Mouse (Mus musculus): ENCODE data around the gene Abcc9. TPM values are rescaled to one million over a fixed set of nuclear protein-coding genes. Genes with fewer than 3 reads are reported as not detected.

The Abcc9 gene
- polyA plus RNA-seq, 1 experiment from 2014 or later, result 1.5 TPM

DNA sequence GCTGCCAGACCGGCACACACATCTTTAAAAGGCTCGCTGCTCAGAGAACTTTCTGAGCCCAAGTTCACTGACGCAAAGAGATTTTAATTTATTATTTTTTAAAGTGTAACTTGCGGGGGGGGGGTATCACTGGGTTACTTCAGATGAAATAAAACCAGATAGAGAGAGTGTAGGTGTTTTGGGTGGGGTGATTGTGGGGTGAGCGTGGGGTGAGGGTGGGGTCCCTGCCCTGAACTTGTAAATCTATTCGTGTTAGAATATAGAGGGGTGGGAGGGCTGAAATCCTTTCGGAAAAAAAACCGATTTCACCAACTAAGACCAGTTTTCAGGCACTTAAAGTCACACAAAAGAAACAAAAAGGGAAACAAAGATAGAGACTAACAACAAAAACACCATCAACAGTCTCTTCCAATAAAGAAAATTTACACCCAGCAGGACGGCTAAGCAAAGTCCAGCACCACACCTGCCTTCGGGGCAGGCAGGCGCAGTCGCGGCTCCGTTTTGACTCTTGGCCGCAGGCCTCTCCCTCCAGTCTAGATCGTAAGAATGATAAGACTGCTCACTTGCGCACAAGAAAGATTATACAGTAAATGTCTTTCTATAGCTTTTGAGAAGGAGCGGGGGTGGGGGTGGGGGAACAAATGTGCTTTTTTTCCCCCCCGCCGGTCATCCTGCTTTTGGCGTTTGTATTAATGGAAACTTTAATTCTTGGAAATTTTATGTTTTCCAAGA is 130.3 kb downstream of the Abcc9 start:
- WGBS, result 4% methylated on average over 21 of the region's 21 CpGs
- peaks cover 3% of the 10 kb centered on the region; the same call in 1 of the 2 replicates for H3K4me1 ChIP-seq (ENCODE audit: control insufficient read depth, insufficient read depth, low read length)
- 0 out of 2 replicates have a peak, but pooled peaks have one; percentile 29 for ATAC-seq (ENCODE audit: insufficient read depth, low FRiP score, low TSS enrichment)
- peak; percentile 20 for DNase-seq (ENCODE audit: low spot score)
- no peaks in the 10 kb centered on the region for H3K9me3 ChIP-seq (ENCODE audit: control insufficient read depth, low read length)
- H3K36me3 ChIP-seq (ENCODE audit: control insufficient read depth, insufficient read depth, low read length), result no peaks in the 10 kb centered on the region
- H3K27me3 ChIP-seq (ENCODE audit: control insufficient read depth, insufficient read depth, low read length), result peaks cover 31% of the 10 kb centered on the region
- H3K4me2 ChIP-seq (ENCODE audit: low read depth), result peak overlapping the region; percentile 94
- no peak overlapping the region for H3K27ac ChIP-seq (ENCODE audit: low read depth, low read length)
- H3K4me3 ChIP-seq (ENCODE audit: low read depth, low read length), result peak overlapping the region; percentile 43
- H3K9ac ChIP-seq (ENCODE audit: low read length), result peak overlapping the region; percentile 18; the same call in 1 of the 2 replicates

DNA sequence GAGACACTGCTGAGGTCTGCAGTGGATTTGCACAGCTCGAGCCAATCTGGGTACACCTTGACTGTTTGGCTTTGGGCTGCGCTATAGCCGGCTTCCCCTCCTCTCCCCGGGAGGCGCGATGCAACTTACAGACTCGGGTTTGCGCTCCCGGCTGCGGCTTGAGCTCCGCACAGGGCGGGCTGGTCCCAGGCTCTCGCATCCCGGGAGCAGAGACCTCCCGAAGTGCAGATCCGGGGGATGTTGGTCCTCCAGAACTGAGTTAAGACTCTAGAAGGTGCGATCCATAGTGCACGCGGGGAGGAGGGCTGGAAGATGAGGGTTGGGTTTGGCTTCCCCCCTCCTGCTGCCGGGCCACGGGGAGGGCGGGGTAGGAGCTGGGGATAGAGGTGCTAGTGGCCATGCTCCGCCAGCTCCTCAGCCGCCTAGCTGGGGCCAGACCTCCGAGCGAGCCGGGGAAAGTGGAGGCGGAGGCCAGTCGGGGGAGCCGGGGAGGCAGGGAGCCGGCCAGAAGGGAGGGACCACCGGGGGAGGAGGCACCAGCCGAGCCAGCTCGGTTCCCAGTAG is 131.0 kb downstream of the Abcc9 start, which contains the start of gene Kcnj8:
Gene Kcnj8, minus strand, starts transcription at position 560 of the 564 bp plus-strand sequence.
- WGBS, result under 1% methylated on average over 34 of the region's 34 CpGs
- Histone ChIP-seq H3K9me3 (ENCODE audit: control insufficient read depth, low read length) (no peaks in the 10 kb centered on the region), H3K36me3 (ENCODE audit: control insufficient read depth, insufficient read depth, low read length) (no peaks in the 10 kb centered on the region), H3K27me3 (ENCODE audit: control insufficient read depth, insufficient read depth, low read length) (peaks cover 31% of the 10 kb centered on the region), H3K4me1 (ENCODE audit: control insufficient read depth, insufficient read depth, low read length) (peaks cover 3% of the 10 kb centered on the region; the same call in 1 of the 2 replicates), H3K4me2 (ENCODE audit: low read depth) (peak within 1 kb of the TSS; percentile 94), H3K4me3 (ENCODE audit: low read depth, low read length) (peak within 1 kb of the TSS; percentile 43), H3K27ac (ENCODE audit: low read depth, low read length) (no peak within 1 kb of the TSS), H3K9ac (ENCODE audit: low read length) (peak within 1 kb of the TSS; percentile 39; the same call in 1 of the 2 replicates)
- ATAC-seq (ENCODE audit: insufficient read depth, low FRiP score, low TSS enrichment) (peak; percentile 92), DNase-seq (ENCODE audit: low spot score) (peak; percentile 71)

GRCm38 (mm10) chr6:142570046-142570770 is 131.9 kb downstream of the Abcc9 start:
- H3K27me3 ChIP-seq (ENCODE audit: control insufficient read depth, insufficient read depth, low read length), result peaks cover 31% of the 10 kb centered on the region
- H3K27ac ChIP-seq (ENCODE audit: low read depth, low read length), result no peak overlapping the region
- H3K9me3 ChIP-seq (ENCODE audit: control insufficient read depth, low read length), result no peaks in the 10 kb centered on the region
- no peak overlapping the region for H3K9ac ChIP-seq (ENCODE audit: low read length)
- peaks cover 3% of the 10 kb centered on the region; the same call in 1 of the 2 replicates for H3K4me1 ChIP-seq (ENCODE audit: control insufficient read depth, insufficient read depth, low read length)
- H3K36me3 ChIP-seq (ENCODE audit: control insufficient read depth, insufficient read depth, low read length), result no peaks in the 10 kb centered on the region
- ATAC-seq (ENCODE audit: insufficient read depth, low FRiP score, low TSS enrichment) (no peak), DNase-seq (ENCODE audit: low spot score) (peak; percentile 52)
- H3K4me2 ChIP-seq (ENCODE audit: low read depth), result peak overlapping the region; percentile 22
- WGBS, result 9% methylated on average over 30 of the region's 30 CpGs
- H3K4me3 ChIP-seq (ENCODE audit: low read depth, low read length), result peak overlapping the region; percentile 1; the same call in 1 of the 2 replicates

DNA sequence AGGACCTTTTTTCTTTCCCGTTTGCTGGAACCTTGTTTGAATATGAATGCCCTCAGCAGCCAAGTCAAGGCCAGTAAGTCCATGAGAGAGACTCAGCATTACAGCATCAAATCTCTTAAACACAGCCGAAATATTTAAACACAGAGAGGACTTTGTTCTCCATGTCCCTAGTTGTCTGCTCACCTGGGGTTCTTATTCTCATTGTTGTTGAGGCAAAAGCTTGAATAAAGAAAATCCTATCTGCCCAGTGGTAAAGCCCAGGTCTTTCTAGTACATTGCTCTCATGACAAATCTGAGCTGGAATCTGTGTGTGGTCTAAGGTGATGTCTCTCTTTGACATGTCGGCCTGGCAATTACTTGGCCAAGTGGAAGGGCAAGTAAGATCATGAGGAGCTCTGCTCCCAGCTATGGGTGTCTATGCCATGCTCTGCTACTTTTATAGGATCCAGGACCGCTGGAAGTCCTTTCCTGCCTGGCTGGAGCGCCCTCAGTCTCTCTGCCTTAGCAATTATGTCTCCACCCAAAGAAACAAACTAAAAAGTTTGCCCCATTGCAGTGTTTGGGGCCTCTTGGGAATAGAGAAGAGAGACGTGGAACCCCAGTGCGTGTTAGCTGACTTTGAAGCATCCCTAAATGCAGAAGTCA is 133.3 kb downstream of the Abcc9 start:
- peaks cover 3% of the 10 kb centered on the region; the same call in 1 of the 2 replicates for H3K4me1 ChIP-seq (ENCODE audit: control insufficient read depth, insufficient read depth, low read length)
- WGBS, result 48% methylated on average over 7 of the region's 7 CpGs
- no peak for DNase-seq (ENCODE audit: low spot score)
- no peak overlapping the region for H3K4me3 ChIP-seq (ENCODE audit: low read depth, low read length)
- no peak overlapping the region for H3K27ac ChIP-seq (ENCODE audit: low read depth, low read length)
- peaks cover 31% of the 10 kb centered on the region for H3K27me3 ChIP-seq (ENCODE audit: control insufficient read depth, insufficient read depth, low read length)
- no peak overlapping the region for H3K4me2 ChIP-seq (ENCODE audit: low read depth)
- H3K9ac ChIP-seq (ENCODE audit: low read length), result no peak overlapping the region
- H3K9me3 ChIP-seq (ENCODE audit: control insufficient read depth, low read length), result no peaks in the 10 kb centered on the region
- no peak for ATAC-seq (ENCODE audit: insufficient read depth, low FRiP score, low TSS enrichment)
- H3K36me3 ChIP-seq (ENCODE audit: control insufficient read depth, insufficient read depth, low read length), result no peaks in the 10 kb centered on the region

DNA sequence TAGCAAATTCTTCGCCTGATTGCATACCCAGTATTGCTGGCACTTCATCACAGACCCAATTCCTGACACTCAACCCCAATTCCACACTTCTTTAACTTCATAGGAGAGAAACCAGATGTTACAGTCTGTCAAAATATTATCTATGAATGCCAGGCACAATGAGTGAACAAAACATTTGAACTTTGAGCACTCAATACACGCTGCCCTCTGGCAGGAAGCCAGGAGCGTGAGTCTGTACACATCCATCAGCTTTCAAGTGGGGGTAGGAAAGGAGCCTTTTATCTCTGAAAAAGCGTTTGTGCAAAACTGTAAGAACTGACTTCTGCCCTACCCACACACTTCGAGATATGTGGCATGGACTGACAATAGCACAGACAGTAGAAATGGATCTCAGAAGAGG is 134.7 kb downstream of the Abcc9 start:
- Histone ChIP-seq H3K9ac (ENCODE audit: low read length) (no peak overlapping the region), H3K36me3 (ENCODE audit: control insufficient read depth, insufficient read depth, low read length) (no peaks in the 10 kb centered on the region), H3K9me3 (ENCODE audit: control insufficient read depth, low read length) (no peaks in the 10 kb centered on the region), H3K4me1 (ENCODE audit: control insufficient read depth, insufficient read depth, low read length) (peaks cover 3% of the 10 kb centered on the region; the same call in 1 of the 2 replicates), H3K27me3 (ENCODE audit: control insufficient read depth, insufficient read depth, low read length) (peaks cover 30% of the 10 kb centered on the region), H3K27ac (ENCODE audit: low read depth, low read length) (no peak overlapping the region), H3K4me2 (ENCODE audit: low read depth) (no peak overlapping the region), H3K4me3 (ENCODE audit: low read depth, low read length) (no peak overlapping the region)
- ATAC-seq (ENCODE audit: insufficient read depth, low FRiP score, low TSS enrichment) (no peak), DNase-seq (ENCODE audit: low spot score) (peak; percentile 30)
- 57% methylated on average over 5 of the region's 5 CpGs for WGBS

GRCm38 (mm10) chr6:142564746-142565145 is 137.4 kb downstream of the Abcc9 start:
- Histone ChIP-seq H3K36me3 (ENCODE audit: control insufficient read depth, insufficient read depth, low read length) (no peaks in the 10 kb centered on the region), H3K27ac (ENCODE audit: low read depth, low read length) (no peak overlapping the region), H3K4me2 (ENCODE audit: low read depth) (no peak overlapping the region), H3K4me1 (ENCODE audit: control insufficient read depth, insufficient read depth, low read length) (no peaks in the 10 kb centered on the region), H3K9ac (ENCODE audit: low read length) (no peak overlapping the region), H3K9me3 (ENCODE audit: control insufficient read depth, low read length) (no peaks in the 10 kb centered on the region), H3K4me3 (ENCODE audit: low read depth, low read length) (no peak overlapping the region), H3K27me3 (ENCODE audit: control insufficient read depth, insufficient read depth, low read length) (peaks cover 9% of the 10 kb centered on the region)
- ATAC-seq (ENCODE audit: insufficient read depth, low FRiP score, low TSS enrichment) (no peak), DNase-seq (ENCODE audit: low spot score) (no peak)
- 96% methylated on average over 3 of the region's 3 CpGs for WGBS

DNA sequence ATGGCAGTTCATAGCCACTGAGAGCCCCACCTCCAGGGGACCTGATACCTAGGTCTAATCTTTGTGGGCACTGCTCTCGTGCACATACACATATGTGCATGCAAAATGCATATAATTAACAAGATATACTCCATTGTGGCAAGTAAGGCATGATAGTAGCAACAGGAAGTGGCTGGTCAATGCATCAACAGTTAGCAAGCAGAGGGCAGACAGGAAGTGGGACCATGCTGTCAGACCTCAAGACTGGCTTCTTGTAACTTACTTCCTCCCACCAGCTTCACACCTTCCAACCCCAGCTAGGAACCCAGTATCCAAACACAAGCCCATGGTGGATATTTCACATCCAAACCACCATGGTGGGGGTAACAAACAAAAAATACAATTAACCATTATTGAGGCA is 141.0 kb downstream of the Abcc9 start:
- Histone ChIP-seq H3K4me3 (ENCODE audit: low read depth, low read length) (no peak overlapping the region), H3K36me3 (ENCODE audit: control insufficient read depth, insufficient read depth, low read length) (no peaks in the 10 kb centered on the region), H3K4me1 (ENCODE audit: control insufficient read depth, insufficient read depth, low read length) (no peaks in the 10 kb centered on the region), H3K9me3 (ENCODE audit: control insufficient read depth, low read length) (no peaks in the 10 kb centered on the region), H3K9ac (ENCODE audit: low read length) (no peak overlapping the region), H3K4me2 (ENCODE audit: low read depth) (no peak overlapping the region), H3K27me3 (ENCODE audit: control insufficient read depth, insufficient read depth, low read length) (no peaks in the 10 kb centered on the region), H3K27ac (ENCODE audit: low read depth, low read length) (no peak overlapping the region)
- DNase-seq (ENCODE audit: low spot score), result no peak
- WGBS, result 81% methylated on average over 1 of the region's 1 CpGs
- no peak for ATAC-seq (ENCODE audit: insufficient read depth, low FRiP score, low TSS enrichment)
